Mouse (Mus musculus) small intestine, adult 2 months (tissue): ENCODE measurements around the gene Phyhipl.

Experiments
- CTCF ChIP-seq: fragments of 200-500 bp; IDR thresholded peaks from 2 replicates; pipeline ENCODE4 v1.5.1; 2012; ENCODE audit warnings: low read depth, mild to moderate bottlenecking, control low read depth, inconsistent platforms, low read length, moderate library complexity, mixed read lengths; ENCODE audit not compliant: insufficient replicate concordance, insufficient read length; ENCODE audit errors: extremely low read depth
- POLR2A ChIP-seq: fragments of 200-500 bp; IDR thresholded peaks from 2 replicates; pipeline ENCODE4 v1.6.1; 2012; ENCODE audit warnings: low read depth, mild to moderate bottlenecking, control low read depth, inconsistent platforms, low read length, moderate library complexity

DNA sequence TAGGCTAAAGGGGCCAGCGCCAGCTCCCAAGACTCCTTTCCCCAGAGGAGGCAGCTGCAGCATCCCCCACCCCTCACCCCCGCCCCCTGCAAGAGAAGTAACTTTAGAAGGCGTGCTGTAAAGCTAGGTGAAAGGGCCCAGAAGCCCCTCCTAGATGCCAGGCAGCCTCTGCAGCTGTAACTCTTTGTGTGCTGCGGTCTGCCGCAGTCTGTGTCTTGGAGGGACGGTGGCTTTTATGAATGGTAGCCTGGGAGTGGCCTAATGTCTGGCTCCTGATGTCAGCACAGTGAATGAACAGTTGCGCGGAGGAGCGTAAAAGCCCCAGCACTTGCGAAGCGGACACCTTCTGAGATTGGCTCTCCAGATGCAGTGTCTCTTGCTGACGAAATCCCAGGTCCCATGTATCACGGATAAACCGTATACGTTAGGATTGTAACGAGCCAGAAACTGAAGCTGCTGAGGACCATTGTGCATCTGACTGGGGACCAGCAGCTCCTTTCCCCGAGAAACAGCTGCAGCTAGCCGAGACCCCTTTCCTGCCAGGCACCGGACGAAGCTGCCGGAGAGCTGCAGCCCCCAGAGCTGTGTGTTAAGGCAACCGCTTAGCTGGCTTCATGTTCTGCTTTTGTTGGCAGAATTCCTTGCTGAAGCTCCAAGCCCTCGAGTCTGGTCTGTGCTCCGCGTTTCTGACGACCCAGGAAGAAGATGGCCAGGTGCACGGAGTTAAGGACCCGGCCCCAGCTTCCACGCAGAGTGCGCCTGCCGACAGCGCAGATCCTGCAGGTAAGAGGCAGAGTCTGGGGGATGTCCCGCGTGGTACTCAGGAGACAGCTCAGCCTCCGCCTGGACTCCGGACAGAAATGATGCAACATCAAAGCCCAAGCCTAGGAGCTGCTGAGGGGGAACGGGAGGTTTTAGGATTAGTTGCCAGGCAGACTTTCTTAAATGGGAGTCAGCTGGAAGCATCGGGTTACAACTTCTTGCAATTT lies 135.3 kb downstream of the Phyhipl start:
- TF ChIP-seq CTCF: no peak
- TF ChIP-seq POLR2A: no peak
